Mouse (Mus musculus): ENCODE measurements at regions not wholly inside any gene's neighbourhood (a gene's known extent, or its start where the extent isn't known, plus 50 kb on each side); places are given as distances from the start of the nearest gene placed in this dataset.

DNA sequence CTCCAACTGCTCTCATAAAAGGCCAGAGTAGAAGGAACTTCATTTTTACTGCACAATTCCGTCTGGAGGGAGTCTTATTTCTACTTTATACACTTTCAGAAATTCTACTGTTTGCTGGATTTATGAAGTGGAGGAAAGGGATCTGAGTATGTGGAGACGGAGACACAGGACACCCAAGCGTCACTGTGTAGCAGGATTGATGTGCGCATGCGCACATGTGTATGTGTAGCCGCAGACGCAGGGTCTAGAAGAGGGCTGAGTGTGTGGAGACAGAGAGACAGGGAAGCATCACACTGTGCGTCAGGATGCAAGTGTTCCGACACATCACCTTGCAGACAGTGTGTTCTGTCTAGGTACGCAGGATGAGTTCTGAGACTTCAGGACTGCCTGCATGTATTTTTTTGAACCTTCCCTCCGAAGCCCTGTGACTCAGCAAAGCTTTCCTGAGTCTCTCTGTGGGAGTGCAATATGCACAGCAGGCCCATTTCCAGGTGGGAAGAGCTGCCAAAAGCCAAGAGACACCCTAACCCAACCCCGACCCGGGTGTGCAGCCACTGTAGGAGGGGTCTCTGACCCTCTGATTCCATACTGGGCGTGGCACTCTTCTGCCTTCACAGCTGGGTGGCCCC is 67.1 kb upstream of the Fam19a5 start:
- peak; percentile 69; the same call in 1 of the 2 replicates for ATAC-seq (ENCODE audit: low TSS enrichment)

GRCm38 (mm10) chr15:87480758-87481157 is 63.3 kb upstream of the Fam19a5 start:
- peak; percentile 55 for ATAC-seq (ENCODE audit: low TSS enrichment)
